Mouse (Mus musculus) hindbrain, embryonic 16.5 days (tissue): Measurements from ENCODE around the gene Ceacam2. TPM values are rescaled to one million over a fixed set of nuclear protein-coding genes. Genes with fewer than 3 reads are reported as not detected.
"Not testable (repeated sequence)": the region's sequence is repeated elsewhere in the genome, so short reads cannot be mapped to it uniquely, and the experiment has no call there.

Experiments used
- ATAC-seq: fragments of 200-750 bp; cut with Nextera tagmentation; 2 replicates; pipeline ENCODE4 v1.8.0; 2017; ENCODE audit warnings: moderate TSS enrichment, moderate library complexity
- H3K27ac ChIP-seq: fragments of 300-500 bp; sonication (generic); 2 replicates; pipeline ENCODE4 v1.5.1; 2014; ENCODE audit warnings: low read depth, mild to moderate bottlenecking, control low read depth, low read length, moderate library complexity
- H3K27me3 ChIP-seq: fragments of 300-500 bp; sonication (generic); replicated peaks from 2 replicates; pipeline ENCODE4 v1.6.1; 2014; ENCODE audit warnings: low read length; ENCODE audit not compliant: control insufficient read depth, insufficient read depth
- H3K36me3 ChIP-seq: fragments of 300-500 bp; sonication (generic); 2 replicates; pipeline ENCODE4 v1.6.1; 2014; ENCODE audit warnings: mild to moderate bottlenecking, low read length, moderate library complexity, mixed read lengths; ENCODE audit not compliant: control insufficient read depth, insufficient read depth
- H3K4me1 ChIP-seq: fragments of 300-500 bp; sonication (generic); 2 replicates; pipeline ENCODE4 v1.6.1; 2014; ENCODE audit warnings: low read depth, low read length; ENCODE audit not compliant: control insufficient read depth, insufficient read depth
- H3K4me2 ChIP-seq: fragments of 300-500 bp; sonication (generic); 2 replicates; pipeline ENCODE4 v1.6.1; 2014; ENCODE audit warnings: mild to moderate bottlenecking, low read length, control low read depth, moderate library complexity
- H3K4me3 ChIP-seq: fragments of 300-500 bp; sonication (generic); 2 replicates; pipeline ENCODE4 v1.5.1; 2014; ENCODE audit warnings: mild to moderate bottlenecking, low read length, control low read depth, moderate library complexity
- H3K9ac ChIP-seq: fragments of 300-500 bp; sonication (generic); 2 replicates; pipeline ENCODE4 v1.6.1; 2014; ENCODE audit warnings: low read depth, mild to moderate bottlenecking, control low read depth, low read length, moderate library complexity
- H3K9me3 ChIP-seq: fragments of 300-500 bp; sonication (generic); 2 replicates; pipeline ENCODE4 v1.6.1; 2014; ENCODE audit warnings: mild to moderate bottlenecking, low read length, moderate library complexity; ENCODE audit not compliant: control insufficient read depth
- WGBS: fragments of 180-500 bp; shearing (Covaris S2); extraction: QIAGEN DNeasy Blood & Tissue Kit; methylation state at CpG from one replicate; pipeline ENCODE4 v1.1.7; 2014; 5-methylcytosine and 5-hydroxymethylcytosine counted together
- polyA plus RNA-seq: library from polyadenylated mRNA; unstranded; fragments of >200 nt; fragmentation: Nextera tagmentation; extraction: Ambion mirVana; gene quantifications from 2 replicates; pipeline ENCODE4 v1.2.1, GENCODE M21; 2015

Gene Ceacam2
- polyA plus RNA-seq, 1 experiment from 2014 or later = 0.16 TPM

- not testable (repeated sequence) for H3K27ac ChIP-seq, H3K27me3 ChIP-seq, H3K36me3 ChIP-seq, ATAC-seq, H3K9ac ChIP-seq, H3K4me1 ChIP-seq, H3K4me2 ChIP-seq, H3K9me3 ChIP-seq, H3K4me3 ChIP-seq
- WGBS = 94% methylated on average over 3 of the region's 3 CpGs
Measured at GRCm38 (mm10) chr7:25489382-25489781, 50.3 kb downstream of the Ceacam2 start.

GRCm38 (mm10) chr7:25486186-25486585, 53.5 kb downstream of the Ceacam2 start:
- 22% methylated on average over 1 of the region's 1 CpGs for WGBS
- no peak for ATAC-seq

GRCm38 (mm10) chr7:25485061-25485460, 54.6 kb downstream of the Ceacam2 start:
- H3K4me1 ChIP-seq = no peaks in the 10 kb centered on the region
- H3K9ac ChIP-seq = no peak overlapping the region
- H3K9me3 ChIP-seq = no peaks in the 10 kb centered on the region
- WGBS = 57% methylated on average over 5 of the region's 5 CpGs
- no peak overlapping the region for H3K27ac ChIP-seq
- H3K4me2 ChIP-seq = no peak overlapping the region
- no peaks in the 10 kb centered on the region for H3K27me3 ChIP-seq
- no peak for ATAC-seq
- no peak overlapping the region for H3K4me3 ChIP-seq
- H3K36me3 ChIP-seq = no peaks in the 10 kb centered on the region

More at GRCm38 (mm10) chr7:25486186-25486585, 53.5 kb downstream of the Ceacam2 start:
- H3K9me3 ChIP-seq = no peaks in the 10 kb centered on the region
- H3K9ac ChIP-seq = no peak overlapping the region
- no peak overlapping the region for H3K4me2 ChIP-seq
- no peaks in the 10 kb centered on the region for H3K36me3 ChIP-seq
- H3K27me3 ChIP-seq = no peaks in the 10 kb centered on the region
- H3K27ac ChIP-seq = no peak overlapping the region
- no peaks in the 10 kb centered on the region for H3K4me1 ChIP-seq
- no peak overlapping the region for H3K4me3 ChIP-seq

- Histone ChIP-seq H3K4me1 (no peaks in the 10 kb centered on the region), H3K4me2 (no peak overlapping the region), H3K36me3 (no peaks in the 10 kb centered on the region), H3K27me3 (no peaks in the 10 kb centered on the region), H3K9me3 (no peaks in the 10 kb centered on the region), H3K4me3 (no peak overlapping the region), H3K9ac (no peak overlapping the region), H3K27ac (no peak overlapping the region)
- no peak for ATAC-seq
- 86% methylated on average over 8 of the region's 8 CpGs for WGBS
Measured at GRCm38 (mm10) chr7:25483133-25483735, 56.4 kb downstream of the Ceacam2 start.

GRCm38 (mm10) chr7:25480791-25481190, 58.9 kb downstream of the Ceacam2 start:
- WGBS = 64% methylated on average over 8 of the region's 8 CpGs
- ATAC-seq = not testable (repeated sequence)

GRCm38 (mm10) chr7:25479440-25479839, 60.2 kb downstream of the Ceacam2 start:
- Histone ChIP-seq H3K27me3 (no peaks in the 10 kb centered on the region), H3K4me1 (no peaks in the 10 kb centered on the region), H3K4me2 (no peak overlapping the region), H3K4me3 (no peak overlapping the region), H3K27ac (no peak overlapping the region), H3K9me3 (no peaks in the 10 kb centered on the region), H3K9ac (no peak overlapping the region), H3K36me3 (no peaks in the 10 kb centered on the region)
- ATAC-seq = no peak
- 0% methylated on average over 1 of the region's 1 CpGs for WGBS

More at GRCm38 (mm10) chr7:25480791-25481190, 58.9 kb downstream of the Ceacam2 start:
- not testable (repeated sequence) for H3K4me2 ChIP-seq, H3K9ac ChIP-seq, H3K27ac ChIP-seq, H3K36me3 ChIP-seq, H3K27me3 ChIP-seq, H3K9me3 ChIP-seq, H3K4me1 ChIP-seq, H3K4me3 ChIP-seq

- ATAC-seq, H3K36me3 ChIP-seq, H3K4me3 ChIP-seq, H3K27ac ChIP-seq, H3K27me3 ChIP-seq, H3K9ac ChIP-seq, H3K4me2 ChIP-seq, H3K9me3 ChIP-seq, H3K4me1 ChIP-seq: not testable (repeated sequence)
- 64% methylated on average over 1 of the region's 2 CpGs for WGBS
Measured at GRCm38 (mm10) chr7:25477752-25478093, 61.9 kb downstream of the Ceacam2 start.

GRCm38 (mm10) chr7:25477091-25477751, 62.4 kb downstream of the Ceacam2 start, which contains the start of gene Ceacam1:
Gene Ceacam1, minus strand, starts transcription at chr7:25477603.
- WGBS = 44% methylated on average over 5 of the region's 5 CpGs
- not testable (repeated sequence) for H3K4me2 ChIP-seq, ATAC-seq, H3K27me3 ChIP-seq, H3K36me3 ChIP-seq, H3K4me3 ChIP-seq, H3K4me1 ChIP-seq, H3K9me3 ChIP-seq, H3K27ac ChIP-seq, H3K9ac ChIP-seq

GRCm38 (mm10) chr7:25471821-25472220, 67.8 kb downstream of the Ceacam2 start:
- not testable (repeated sequence) for H3K9ac ChIP-seq, H3K4me2 ChIP-seq, H3K4me3 ChIP-seq, H3K4me1 ChIP-seq, H3K36me3 ChIP-seq, H3K27me3 ChIP-seq, ATAC-seq, H3K27ac ChIP-seq, H3K9me3 ChIP-seq
- 80% methylated on average over 6 of the region's 6 CpGs for WGBS
